Mouse (Mus musculus) heart, postnatal 0 days (tissue): ENCODE measurements around the gene Lysmd4.

Experiments used
- CTCF ChIP-seq: IDR thresholded peaks from 2 replicates; pipeline ENCODE4 v1.5.1; 2016; ENCODE audit warnings: antibody characterized with exemption, control low read depth, low read depth
- EP300 ChIP-seq: IDR thresholded peaks from 2 replicates; pipeline ENCODE4 v1.6.1; 2016; ENCODE audit warnings: antibody characterized with exemption, low read depth

- no peak for TF ChIP-seq CTCF
- no peak for TF ChIP-seq EP300
These were observed 87.8 kb downstream of the Lysmd4 start for GRCm38 (mm10) chr7:67310151-67310550.
